Mouse (Mus musculus): Measurements from ENCODE around the gene Coro7.

DNA sequence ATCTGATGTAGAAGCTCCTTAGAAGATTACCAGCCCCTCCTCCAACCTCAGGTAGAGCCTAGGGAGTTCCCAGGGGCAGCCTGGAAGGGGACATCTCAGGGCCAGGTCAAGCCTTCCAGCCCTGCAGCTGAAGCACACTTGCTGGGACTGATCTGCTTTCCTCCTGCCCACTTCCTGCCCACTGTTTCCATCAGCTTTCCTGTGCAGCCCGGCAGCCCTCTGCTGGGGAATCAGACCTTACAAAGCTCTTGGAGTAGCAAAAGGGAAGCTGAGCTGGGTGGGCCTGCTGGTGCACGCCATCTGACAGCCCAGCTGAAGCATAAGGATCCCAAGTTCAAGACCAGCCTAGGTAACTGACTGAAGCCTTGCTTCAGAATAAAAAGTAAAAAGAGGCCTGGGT, 102.7 kb downstream of the Coro7 start:
- TF ChIP-seq POLR2A (IDR thresholded peaks at IDR 0.05; ENCODE audit: control insufficient read depth, extremely low read depth, insufficient read depth, low read length, poor library complexity) (no peak), CTCF (IDR thresholded peaks at IDR 0.05; ENCODE audit: borderline replicate concordance, control insufficient read depth, extremely low read depth, insufficient read depth, low read length, poor library complexity) (no peak)

Data from thymus, adult 2 months (tissue).